Mouse (Mus musculus) 3T3-L1 (cell line): ENCODE results near the gene Lgals2.
A peak's percentile ranks its signal among the peaks of the same experiment; 100 is the strongest.
"Not testable (repeated sequence)": the region's sequence is repeated elsewhere in the genome, so short reads cannot be mapped to it uniquely, and the experiment has no call there.

Experiments used
- DNase-seq: peaks from one replicate; pipeline ENCODE4 v3.0.0-alpha.2; 2015; ENCODE audit warnings: low read depth, low spot score

The Lgals2 gene

DNA sequence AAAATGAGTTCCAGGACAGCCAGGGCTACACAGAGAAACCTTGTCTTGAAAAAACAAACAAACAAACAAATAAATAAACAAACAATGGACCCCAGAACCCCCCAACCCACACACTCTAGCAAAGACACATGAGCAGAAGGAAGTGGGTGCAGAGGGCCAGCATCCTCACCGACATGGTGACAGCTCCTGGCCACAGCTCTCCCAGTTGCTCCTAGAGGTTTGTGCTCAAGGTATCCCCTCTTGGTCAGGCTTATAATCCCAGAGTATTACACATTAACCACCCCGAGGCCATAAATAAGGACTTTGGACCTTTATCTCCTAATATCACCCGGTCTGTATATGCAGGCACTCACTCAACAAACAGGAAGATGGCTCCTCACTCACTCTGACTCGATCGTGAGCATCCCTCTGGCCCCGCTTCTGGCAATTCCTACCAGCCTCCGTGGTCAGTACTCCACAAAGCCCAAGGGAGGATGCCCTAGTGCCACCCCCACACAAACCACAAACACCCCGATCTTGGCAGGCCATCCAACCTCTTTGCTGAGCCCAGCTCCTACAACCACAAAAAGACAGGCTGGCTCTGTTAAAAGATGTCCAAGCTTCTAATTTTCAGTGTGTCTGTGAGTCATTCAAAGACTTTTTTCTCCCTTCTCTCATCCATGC is at the start of gene Lgals2:
Lgals2 (minus strand) TSS at position 227 of the 663 bp plus-strand sequence.
- DNase-seq = peak; percentile 92

DNA sequence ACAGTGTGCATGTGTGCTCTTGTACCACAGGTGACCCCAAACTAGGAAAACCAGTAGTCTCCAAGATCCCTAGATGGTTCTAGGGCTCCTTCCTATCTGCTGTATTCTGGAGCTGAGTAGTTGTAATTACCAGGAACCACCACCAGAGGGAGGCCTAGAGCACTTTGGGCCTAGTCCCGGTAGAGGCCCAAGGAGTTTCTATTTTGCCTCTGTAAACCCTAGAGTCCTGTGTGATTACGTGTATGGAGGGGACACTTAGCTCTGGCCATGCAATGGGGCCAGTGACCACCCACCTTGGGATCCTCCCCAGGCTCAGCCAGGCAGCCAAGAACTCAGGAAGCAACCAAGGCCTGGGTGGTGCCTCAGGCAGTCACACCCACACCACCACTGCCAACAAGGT is 47.9 kb upstream of the Lgals2 start:
- DNase-seq = peak; percentile 91

GRCm38 (mm10) chr15:78901422-78901789 is 46.1 kb upstream of the Lgals2 start:
- no peak for DNase-seq

DNA sequence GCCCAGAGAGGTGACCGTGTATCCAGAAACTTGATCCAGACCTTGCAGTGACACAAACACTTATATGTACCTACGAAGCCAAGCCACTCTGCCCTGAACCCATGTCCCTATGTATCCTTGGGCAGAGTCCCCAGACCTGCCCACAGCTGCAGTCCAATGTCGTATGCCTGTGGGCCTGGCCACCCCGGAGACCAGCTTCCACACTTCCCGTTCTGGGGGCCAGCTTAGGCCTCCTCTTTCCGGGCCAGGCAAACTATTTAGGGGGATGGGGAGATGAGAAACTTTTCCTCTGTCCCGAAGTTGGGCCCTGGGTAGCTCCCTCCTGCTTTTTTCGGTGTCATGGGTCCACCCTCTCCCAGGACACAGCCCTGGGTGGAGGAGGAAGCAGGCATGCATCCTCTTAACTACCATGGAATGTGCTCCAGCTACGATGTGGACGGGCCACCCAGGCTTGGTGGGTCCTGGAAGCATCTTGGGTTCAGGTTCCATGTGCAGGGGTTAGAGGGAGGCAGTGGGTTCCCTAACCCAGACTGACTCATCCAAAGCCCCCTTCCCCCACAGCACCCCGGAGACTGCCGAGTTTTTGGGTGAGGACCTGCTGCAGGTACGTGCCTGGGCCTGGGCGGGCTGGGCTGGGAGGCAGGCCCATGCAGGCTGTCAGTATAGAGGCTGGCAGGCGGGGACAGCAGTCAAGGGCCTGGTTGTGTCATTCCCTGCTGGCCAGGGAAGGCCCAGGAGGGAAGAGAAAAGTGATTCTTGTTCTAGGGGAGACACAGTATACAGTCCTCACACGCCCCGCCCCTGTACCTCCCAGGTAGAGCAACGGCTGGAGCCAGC is 45.5 kb upstream of the Lgals2 start:
- DNase-seq = peak; percentile 37

DNA sequence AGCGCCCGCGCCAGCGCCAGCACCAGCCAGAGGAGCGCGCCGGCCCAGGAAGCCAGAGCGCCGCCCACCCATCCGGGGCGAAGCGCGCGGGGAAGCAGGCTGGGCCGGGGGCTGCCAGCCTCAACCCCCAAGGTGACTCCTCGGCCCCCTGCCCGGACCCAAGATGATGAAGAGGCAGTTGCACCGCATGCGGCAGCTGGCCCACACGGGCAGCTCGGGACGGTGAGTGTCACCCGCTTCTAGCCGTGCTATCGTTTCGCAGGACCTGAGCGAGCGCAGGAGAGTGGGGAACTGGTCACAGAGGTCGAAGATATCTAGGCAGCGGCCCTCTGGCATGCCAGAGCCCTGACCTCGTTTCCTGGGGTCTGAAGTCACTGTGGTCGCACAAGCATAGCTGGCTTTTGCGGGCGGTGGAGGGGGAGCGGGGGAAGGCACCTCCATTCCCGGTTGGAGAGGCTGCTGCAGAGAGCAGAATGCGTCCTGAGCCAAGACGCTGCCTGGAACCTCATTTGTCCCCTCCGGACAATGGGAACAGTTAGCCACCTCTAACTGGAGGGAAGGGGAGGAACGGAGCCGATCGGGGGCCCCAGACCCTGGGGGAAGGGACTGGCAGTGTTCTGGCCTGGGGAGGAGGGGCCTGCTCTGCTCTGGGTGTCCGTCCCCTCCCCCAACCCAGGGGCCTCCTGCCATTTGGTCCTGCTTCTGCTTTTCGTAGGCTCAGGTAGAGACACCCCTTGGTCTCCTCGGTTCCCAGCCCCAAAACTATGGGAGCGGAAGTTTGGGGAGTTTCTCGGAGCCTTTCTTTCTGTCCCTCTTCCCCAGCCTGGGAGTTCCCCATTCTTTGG is 44.6 kb upstream of the Lgals2 start, which contains the start of gene Sh3bp1:
Sh3bp1 (plus strand) TSS at position 29 of the 845 bp plus-strand sequence.
- peak; percentile 60 for DNase-seq

- DNase-seq = no peak
These were observed 44.0 kb upstream of the Lgals2 start, which contains the start of gene Gm49510 for GRCm38 (mm10) chr15:78899409-78899739. Gm49510 (plus strand) TSS chr15:78899667.

GRCm38 (mm10) chr15:78898507-78899001 is 43.2 kb upstream of the Lgals2 start:
- no peak for DNase-seq

DNA sequence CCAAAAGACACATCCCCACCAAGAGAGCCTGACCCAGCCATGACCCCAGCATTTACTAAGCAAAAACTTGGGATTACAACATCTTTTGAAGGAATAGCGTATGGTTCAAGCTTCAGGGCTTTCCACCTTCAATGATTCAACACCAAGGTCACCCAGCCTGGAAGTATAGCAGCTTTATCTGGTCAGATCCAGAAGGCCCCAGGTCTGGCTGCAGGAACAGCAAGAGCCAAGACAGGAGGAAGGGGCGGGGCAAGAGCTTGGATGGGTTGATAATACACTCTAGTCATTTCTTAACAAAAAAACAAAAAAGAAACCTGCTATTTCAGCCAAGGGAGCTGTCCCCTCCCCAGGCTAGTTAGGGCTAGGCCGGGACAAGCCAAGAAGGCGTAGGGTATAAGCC is 42.2 kb upstream of the Lgals2 start:
- no peak for DNase-seq

GRCm38 (mm10) chr15:78896149-78896548 is 40.8 kb upstream of the Lgals2 start:
- no peak for DNase-seq

DNA sequence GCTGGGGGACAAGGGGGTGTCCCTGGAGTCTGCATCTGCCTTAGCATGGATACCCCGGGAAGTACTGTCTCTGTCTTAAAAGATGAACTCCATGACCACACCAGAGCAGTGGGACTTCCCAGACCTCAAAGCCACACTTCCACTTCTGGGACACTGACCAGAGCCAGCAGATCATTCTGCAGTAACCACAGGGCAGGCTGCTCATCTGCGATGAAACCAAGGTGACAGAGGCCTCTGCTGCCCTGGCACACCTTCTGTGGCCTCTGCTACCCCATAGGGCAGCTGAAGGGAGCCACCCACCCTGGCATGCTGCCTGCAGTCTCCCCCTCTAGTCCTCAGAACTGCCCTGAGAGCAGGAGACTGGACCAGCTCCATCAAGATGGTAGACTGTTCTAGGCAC is 40.4 kb upstream of the Lgals2 start:
- DNase-seq = no peak

DNA sequence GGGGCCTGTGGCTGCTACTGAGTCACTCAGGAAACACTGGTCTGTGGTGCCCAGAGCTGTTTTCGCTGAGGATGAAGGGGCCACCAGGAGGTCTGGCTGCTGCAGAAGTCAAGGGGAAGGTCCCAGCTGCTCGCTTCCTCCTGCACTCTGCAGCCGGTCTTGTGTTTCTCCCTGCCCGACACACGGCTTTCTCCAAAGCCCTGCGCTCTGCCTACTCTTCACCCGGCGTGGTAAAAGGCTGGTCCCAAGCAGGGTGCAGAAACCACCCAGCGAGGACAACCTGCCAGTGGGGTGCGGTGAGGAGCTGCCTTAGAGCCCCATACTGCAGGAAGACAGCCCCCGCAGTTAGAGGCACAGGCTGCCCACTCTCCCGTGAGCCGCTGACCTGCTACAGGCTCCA is 39.4 kb upstream of the Lgals2 start:
- DNase-seq = no peak

DNA sequence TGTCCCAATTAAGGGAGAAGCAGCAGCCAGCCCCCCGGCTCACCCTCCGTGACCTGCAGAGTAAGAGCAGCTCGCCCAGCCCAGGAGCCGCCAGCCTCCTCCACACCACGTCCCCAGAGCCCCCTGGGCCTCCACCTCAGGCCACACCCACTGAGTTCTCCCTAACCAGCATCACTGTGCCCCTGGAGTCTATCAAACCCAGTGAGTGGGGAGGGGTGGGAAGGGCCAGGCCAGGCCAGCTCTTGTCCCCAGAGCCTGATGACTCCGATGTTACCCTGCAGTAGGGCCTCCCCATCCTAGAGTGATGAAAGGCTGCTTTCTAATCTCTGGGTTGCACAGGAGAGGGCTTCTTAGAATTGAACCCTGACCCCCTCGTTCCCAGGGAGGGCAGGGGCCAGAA is 37.1 kb upstream of the Lgals2 start:
- DNase-seq = no peak

GRCm38 (mm10) chr15:78889401-78889853 is 34.1 kb upstream of the Lgals2 start:
- no peak for DNase-seq

DNA sequence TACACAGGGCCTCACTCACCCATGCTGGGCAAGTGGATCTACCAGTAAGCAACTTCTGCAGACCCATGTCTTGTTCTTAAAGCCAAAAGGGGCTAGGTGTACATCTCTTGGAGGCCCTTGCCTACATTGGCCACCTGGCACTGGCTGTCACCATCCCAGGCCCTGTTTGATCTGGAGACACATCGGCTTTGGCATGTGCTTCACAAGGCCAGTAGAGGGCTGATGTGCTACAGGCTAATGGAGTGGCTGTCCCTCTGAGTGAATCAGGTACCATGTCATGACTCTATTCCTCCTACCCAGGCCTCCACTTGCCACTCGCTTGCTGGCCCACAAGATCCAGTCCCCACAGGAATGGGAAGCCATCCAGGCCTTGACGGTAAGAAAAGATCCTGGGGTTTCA is 26.5 kb upstream of the Lgals2 start:
- DNase-seq = no peak

DNA sequence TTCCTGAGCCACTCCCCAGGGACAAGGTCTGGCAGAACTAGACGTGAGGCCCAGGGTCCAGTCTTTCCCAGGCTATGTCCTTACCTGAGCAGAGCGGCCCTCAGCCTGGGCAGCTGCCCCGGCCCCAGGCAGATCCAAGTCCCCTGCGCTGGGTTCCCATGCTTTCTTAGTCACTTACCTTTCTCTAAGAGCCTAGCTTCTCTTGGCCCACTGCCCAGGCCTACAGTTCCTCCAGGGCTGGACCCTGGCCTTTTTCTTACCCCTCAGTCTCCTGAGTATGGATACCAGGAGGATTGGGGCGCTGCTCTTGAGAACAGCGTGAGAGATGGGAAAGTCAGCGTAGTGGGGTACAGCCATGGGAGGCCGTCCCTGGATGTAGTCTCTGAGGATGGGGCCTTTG is 25.1 kb upstream of the Lgals2 start:
- no peak for DNase-seq

DNA sequence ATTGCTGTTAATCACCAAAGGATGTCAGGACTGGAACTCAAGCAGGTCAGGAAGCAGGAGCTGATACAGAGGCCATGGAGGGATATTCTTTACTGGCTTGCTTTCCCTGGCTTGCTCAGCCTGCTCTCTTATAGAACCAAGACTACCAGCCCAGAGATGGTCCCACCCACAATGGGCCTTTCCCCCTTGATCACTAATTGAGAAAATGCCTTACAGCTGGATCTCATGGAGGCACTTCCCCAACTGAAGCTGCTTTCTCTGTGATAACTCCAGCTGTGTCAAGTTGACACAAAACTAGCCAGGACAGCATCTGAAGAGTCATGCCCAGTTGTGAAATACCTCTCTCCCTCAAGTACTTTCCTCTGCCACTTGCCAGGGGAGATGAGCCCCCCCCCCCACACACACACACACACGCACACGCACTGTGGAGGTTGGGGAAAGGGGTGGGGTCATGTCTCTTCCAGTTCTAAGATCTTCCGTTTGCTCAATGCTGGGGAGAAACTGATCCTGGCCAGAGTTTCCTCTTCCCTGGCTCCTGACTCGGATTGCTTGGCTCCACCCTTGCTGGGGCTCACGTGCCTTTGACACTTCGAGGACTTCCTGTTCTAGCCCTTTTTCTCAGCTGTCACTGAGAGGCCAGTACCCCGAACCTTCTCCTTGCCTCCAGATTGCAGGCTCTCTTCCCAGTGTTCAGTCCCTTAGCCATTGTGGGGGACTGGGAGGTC is 23.6 kb upstream of the Lgals2 start:
- not testable (repeated sequence) for DNase-seq

- DNase-seq = peak; percentile 38
These were observed 22.6 kb upstream of the Lgals2 start for GRCm38 (mm10) chr15:78877810-78878390.

- peak; percentile 96 for DNase-seq
These were observed 21.9 kb upstream of the Lgals2 start, which contains the start of gene Gga1 for GRCm38 (mm10) chr15:78876991-78877809. Gga1 (plus strand) TSS chr15:78877190.

- peak; percentile 94 for DNase-seq
These were observed 20.9 kb upstream of the Lgals2 start for GRCm38 (mm10) chr15:78876258-78876696.

DNA sequence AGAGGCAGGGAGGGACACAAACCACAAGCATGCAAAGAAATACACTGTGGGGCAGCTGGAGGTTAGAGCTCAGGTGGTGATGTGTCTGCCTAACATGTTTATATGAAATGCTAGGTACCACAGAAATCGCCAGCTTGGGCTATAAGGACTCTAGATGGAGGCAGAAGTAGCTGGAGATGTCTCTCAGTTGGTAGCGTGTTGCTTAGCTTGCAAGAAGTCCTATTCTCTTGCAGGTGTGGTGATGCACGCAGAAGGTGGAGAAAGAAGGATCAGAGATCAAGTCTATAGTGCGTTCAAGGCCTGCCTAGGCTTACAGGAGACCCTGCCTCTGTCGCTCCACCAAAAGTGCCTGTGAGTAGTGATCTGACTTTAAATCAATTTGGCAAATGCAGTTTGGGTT is 20.2 kb upstream of the Lgals2 start:
- DNase-seq = no peak
